Comparison of ENCODE assay signal across 33 mouse cellular contexts in the genomic region with DNA sequence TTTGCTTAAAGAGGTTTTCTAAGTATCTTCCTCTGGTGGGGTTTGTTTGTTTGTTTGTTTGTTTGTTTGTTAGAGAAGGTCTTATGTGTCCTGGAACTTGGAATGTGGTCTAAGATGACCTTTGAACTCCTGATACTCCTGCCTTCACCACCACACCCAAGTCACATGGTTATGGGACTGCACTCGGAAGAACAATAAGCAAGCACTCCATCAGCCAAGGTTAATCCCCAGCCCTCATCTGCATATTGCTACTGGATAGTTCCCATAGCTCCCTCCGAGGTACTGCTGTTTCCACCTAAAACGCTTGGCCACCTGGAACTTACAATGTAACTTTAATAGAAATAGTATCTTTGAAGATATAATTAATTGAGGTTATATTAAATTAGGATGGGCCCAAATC. TPM values are rescaled to one million over a fixed set of nuclear protein-coding genes. Genes with fewer than 3 reads are reported as not detected.
"Had no signal": no experiment of that assay in that cellular context is flagged by ENCODE, and none has a peak within 500 bp of the region (broad histone marks: within the 10 kb centered on the region; RNA-seq: fewer than 3 reads in every experiment).

No protein-coding gene starts in this region.

- H3K9me3 ChIP-seq: hindbrain, embryonic 10.5 days; hindbrain, embryonic 12.5 days; intestine, embryonic 15.5 days; limb, embryonic 10.5 days; limb, embryonic 12.5 days; liver, embryonic 13.5 days; liver, embryonic 15.5 days had no signal

- H3K4me3 ChIP-seq: gastrocnemius, adult 2 months; hindbrain, embryonic 10.5 days; hindbrain, embryonic 12.5 days; intestine, embryonic 15.5 days; layer of hippocampus, adult 2 months; left cerebral cortex, adult 2 months; limb, embryonic 10.5 days; limb, embryonic 12.5 days; liver, embryonic 13.5 days; liver, embryonic 15.5 days had no signal

- DNase-seq: gastrocnemius, adult 2 months; gastrocnemius, postnatal 10 days; gastrocnemius, postnatal 25 days; heart, adult 18-20 months; heart, postnatal 10 days; heart, postnatal 4 days; kidney, adult 18-20 months; kidney, adult 8-10 months; kidney, postnatal 10 days; kidney, postnatal 25 days; kidney, postnatal 4 days; liver; liver, embryonic 13.5 days had no signal

- H3K9ac ChIP-seq: hindbrain, embryonic 12.5 days; hindbrain, embryonic 14.5 days; intestine, embryonic 15.5 days; limb, embryonic 12.5 days; liver, embryonic 13.5 days; liver, embryonic 15.5 days had no signal

- ATAC-seq: hindbrain, embryonic 16.5 days; inflammation-experienced regulatory T-cells, adult 6 months; intestine, embryonic 15.5 days; intestine, postnatal 0 days had no signal

- H3K27me3 ChIP-seq: hindbrain, embryonic 12.5 days; intestine, embryonic 15.5 days; limb, embryonic 12.5 days had no signal

- H3K4me2 ChIP-seq: heart, embryonic 11.5 days; hindbrain, embryonic 12.5 days; hindbrain, embryonic 14.5 days; intestine, embryonic 15.5 days; limb, embryonic 12.5 days; liver, embryonic 11.5 days; liver, embryonic 13.5 days; liver, embryonic 15.5 days had no signal

- H3K36me3 ChIP-seq: hindbrain, embryonic 10.5 days; hindbrain, embryonic 12.5 days; intestine, embryonic 15.5 days; limb, embryonic 10.5 days; limb, embryonic 12.5 days; liver, embryonic 13.5 days; liver, embryonic 15.5 days had no signal

- H3K27ac ChIP-seq: gastrocnemius, adult 2 months; hindbrain, embryonic 10.5 days; hindbrain, embryonic 12.5 days; hindbrain, embryonic 14.5 days; intestine, embryonic 15.5 days; layer of hippocampus, adult 2 months; left cerebral cortex, adult 2 months; limb, embryonic 10.5 days; limb, embryonic 12.5 days; liver, embryonic 13.5 days; liver, embryonic 15.5 days had no signal

RNA-seq across cellular contexts. Expression of gene 1700013F07Rik, which starts 20.5 kb away (rescaled TPM):
- total RNA-seq: gastrocnemius, adult 2 months; gastrocnemius, postnatal 10 days; gastrocnemius, postnatal 25 days; gastrocnemius, postnatal 4 days; granulocyte monocyte progenitor cell, adult 5-6 weeks; heart, adult 18-20 months; heart, adult 8-10 months; heart, postnatal 10 days; heart, postnatal 25 days; heart, postnatal 4 days had no signal
- polyA plus RNA-seq: heart, embryonic 11.5 days; heart, embryonic 14.5 days; inflammation-experienced regulatory T-cells, adult 6 months; intestine, embryonic 15.5 days; intestine, postnatal 0 days; kidney, embryonic 14.5 days; limb, embryonic 12.5 days; liver, embryonic 11.5 days; liver, embryonic 13.5 days; liver, embryonic 15.5 days had no signal

RNA-seq across cellular contexts. Expression of gene 5330417C22Rik, which starts 22.9 kb away (rescaled TPM):
- total RNA-seq: gastrocnemius, adult 2 months; gastrocnemius, postnatal 25 days; granulocyte monocyte progenitor cell, adult 5-6 weeks had no signal
